Mouse (Mus musculus) cerebellum, postnatal 25 days (tissue): Measurements from ENCODE around the gene Matn4.

Experiments
- DNase-seq, 2 experiments: peaks; one replicate each; pipeline ENCODE4 v3.0.0; 2021; ENCODE audit warnings: mixed read lengths in 2 of 2

The Matn4 gene

GRCm38 (mm10) chr2:164407708-164408107 is 2.7 kb upstream of the Matn4 start:
- peak; percentile 79 to 85 for DNase-seq

DNA sequence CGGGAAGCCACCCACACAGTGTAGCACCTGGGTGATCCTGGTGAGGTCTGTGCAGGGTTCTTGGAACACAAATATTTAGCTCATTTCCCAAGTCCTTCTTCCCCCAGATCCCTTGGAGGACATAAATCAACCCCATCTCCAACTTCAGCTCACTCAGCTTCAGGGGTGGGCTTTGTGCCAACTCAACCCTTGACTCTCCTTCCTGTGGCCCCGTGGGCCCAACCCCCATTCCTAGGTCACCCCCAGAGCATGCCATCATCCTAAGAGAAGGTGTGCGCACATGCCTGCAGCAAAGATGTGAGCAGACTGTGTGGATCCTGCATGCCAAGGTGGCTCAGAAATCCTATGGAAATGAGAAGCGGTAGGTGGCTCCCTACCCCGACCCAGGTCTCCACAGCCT is 559 bp upstream of the Matn4 start:
- DNase-seq = no peak

- peak in 1 of 2 experiments; percentile 26 for DNase-seq
These were observed 624 bp downstream of the Matn4 start for GRCm38 (mm10) chr2:164404082-164404990.

GRCm38 (mm10) chr2:164403396-164404081 is 1.4 kb downstream of the Matn4 start:
- DNase-seq = no peak

DNA sequence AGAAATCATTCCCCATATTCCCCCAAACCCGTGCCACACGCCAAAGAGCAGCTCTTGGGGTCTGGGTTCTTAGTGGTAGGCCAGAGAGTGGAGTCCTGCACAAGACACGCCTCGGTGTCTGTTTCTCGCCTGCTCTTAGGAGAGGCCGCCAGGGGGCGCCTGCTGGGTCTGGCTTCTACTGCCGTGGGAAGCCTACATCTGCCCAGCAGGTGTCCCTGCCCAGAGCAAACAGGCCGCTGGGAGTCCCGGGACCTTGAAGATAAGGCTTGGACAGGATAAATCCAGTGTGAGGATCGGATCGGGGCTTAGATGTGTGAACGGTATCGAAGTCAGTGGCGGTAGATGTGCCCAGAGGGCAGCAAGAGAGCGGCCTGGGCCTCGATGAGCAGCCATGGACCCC is 2.1 kb downstream of the Matn4 start, which contains the start of gene Rbpjl:
Rbpjl (plus strand) TSS at position 236 of the 400 bp plus-strand sequence.
- DNase-seq = peak; percentile 47 to 78

DNA sequence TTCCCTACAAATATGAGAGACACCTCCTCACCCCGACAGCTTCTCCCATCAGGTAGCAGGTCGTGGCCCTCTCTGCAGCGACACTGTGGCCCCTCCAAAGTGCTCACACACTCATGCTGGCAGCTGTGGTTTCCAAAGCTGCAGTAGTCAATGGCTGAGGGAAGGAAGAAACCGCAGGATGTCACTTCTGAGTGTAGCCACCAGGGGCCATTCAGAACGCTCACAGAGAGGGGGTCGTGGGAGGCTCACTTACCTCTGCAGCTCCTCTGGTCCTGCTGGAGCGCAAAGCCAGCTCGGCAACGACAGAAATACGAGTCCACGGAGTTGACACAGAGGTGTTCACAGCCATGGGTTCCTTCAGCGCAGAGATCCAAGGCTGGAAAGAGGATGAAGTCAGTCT is 8.0 kb downstream of the Matn4 start:
- no peak for DNase-seq

DNA sequence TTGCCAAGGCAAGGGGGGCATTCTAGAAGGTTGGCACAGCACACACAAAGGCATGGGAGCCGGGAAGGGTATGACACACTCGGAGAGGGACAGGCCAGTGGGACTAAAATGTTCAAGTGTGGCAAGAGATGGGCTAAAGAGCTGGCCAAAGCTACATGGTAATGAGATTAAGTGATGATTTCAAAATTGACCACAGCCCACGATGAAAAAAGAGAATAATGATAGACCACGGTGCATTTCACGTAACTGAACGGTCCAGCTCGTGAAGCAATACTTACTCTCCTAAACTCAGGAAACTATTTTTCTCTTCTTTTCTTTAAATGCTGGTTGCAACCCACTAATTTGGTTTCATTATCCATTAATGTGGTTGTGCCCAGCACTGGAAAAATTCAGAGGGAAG is 8.9 kb downstream of the Matn4 start:
- no peak for DNase-seq

DNA sequence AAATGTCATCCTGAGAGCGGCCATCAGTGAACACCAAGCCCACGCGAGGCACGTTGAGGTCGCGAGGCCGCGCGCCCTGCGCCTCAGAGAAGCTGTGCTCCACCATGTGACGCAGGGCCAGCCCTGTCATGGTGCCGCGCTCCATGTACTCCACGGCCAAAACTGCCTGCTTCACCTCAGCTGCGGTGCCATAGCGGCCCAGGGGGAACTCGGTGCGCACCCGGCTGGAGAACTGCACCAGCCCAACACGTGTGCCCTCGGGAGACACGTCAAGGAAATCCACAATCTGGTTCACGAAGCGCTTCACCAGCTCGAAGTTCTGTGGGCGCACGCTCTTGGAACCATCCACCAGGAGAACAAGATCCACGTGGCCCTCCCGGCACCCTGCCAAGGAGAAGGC is 11.8 kb downstream of the Matn4 start:
- DNase-seq = no peak

- DNase-seq = peak; percentile 93 to 95
These were observed 15.5 kb downstream of the Matn4 start for GRCm38 (mm10) chr2:164389499-164389898.

DNA sequence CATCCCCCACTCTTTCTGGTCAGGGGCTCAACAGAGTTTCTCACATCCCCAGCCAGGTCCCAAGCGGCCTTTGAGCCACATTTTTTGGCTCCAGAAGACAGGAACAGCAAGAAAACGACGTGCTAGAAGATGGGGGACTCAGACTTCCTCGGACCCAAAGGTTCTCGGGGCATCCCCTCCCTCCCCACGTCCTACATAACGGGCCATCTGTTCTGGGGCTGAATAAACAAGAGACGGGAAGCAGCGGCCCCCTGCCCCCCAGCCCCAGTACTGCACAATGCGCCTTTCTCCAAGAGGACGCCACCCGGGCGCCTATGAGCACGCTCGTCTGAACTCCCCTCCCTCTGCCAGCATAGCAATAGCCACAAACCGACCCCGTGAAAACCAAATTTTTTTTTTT is 15.9 kb downstream of the Matn4 start, which contains the start of gene Slpi:
Slpi (minus strand) TSS at position 76 of the 400 bp plus-strand sequence.
- peak; percentile 19 to 45 for DNase-seq

- DNase-seq = peak in 1 of 2 experiments; percentile 54
These were observed 18.0 kb downstream of the Matn4 start for GRCm38 (mm10) chr2:164386953-164387352.

DNA sequence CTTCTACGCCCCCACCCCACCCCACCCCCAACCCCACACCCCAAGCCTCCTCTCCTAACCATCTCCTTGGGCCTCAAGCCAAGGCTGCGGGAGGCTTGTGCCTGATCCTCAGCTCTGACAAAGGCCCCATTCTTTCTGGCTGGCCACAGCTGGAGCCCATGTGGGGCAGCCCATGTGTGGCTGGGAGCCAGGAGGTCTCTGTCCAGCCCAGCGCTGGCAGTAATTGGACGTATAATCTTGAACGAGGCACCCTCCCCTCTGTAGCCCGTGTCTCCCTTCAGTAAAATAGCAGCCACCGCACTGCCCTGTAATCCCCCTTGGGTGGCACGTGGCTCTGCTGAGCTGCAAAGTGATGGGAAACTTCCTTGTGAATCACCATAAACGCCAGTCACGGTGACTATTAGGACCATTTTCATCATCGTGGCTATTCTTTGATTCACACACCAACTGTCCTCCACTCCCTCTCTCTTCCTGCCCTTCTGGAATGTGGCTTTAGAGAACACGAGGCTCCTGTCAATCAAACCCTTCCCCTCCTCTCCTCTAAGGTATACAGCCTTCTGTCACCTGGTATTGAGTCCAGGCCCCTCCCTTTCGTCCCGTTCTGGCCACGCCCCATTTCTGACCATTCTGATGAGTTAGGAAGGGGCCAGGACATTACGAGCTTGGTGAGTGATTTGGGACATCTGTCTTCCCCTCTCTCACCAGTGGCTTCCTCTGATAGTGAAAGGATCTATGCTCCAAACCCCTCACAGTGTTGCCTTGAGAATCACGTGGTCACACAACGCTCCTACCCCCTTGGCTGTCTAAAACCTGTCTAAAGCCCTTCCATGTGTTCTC is 18.8 kb downstream of the Matn4 start:
- DNase-seq = peak in 1 of 2 experiments; percentile 34

GRCm38 (mm10) chr2:164383656-164384399 is 21.1 kb downstream of the Matn4 start:
- no peak for DNase-seq

- DNase-seq = no peak
These were observed 22.0 kb downstream of the Matn4 start for GRCm38 (mm10) chr2:164382971-164383370.

DNA sequence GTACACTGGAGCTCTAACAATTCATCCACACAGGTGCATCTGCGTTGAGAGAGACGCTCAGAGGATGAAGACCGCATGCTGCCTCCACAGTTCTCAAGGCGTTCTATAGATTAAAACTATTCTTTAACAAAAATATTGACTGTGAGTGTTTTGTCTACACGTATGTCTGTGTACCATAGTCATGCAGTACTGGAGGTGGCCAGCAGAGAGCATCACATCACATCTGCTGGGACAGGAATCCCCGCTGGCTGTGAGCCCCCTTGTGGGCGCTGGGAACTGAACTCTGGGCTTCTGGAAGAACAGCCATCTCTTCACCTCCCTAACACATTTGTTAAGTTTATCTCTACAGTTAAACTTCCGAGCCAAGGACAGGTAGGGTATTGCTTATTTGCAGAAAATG is 23.2 kb downstream of the Matn4 start:
- no peak for DNase-seq

GRCm38 (mm10) chr2:164377478-164378426 is 27.2 kb downstream of the Matn4 start:
- no peak for DNase-seq

GRCm38 (mm10) chr2:164373187-164373586 is 31.8 kb downstream of the Matn4 start:
- no peak for DNase-seq

GRCm38 (mm10) chr2:164372408-164373053 is 32.4 kb downstream of the Matn4 start:
- DNase-seq = no peak

DNA sequence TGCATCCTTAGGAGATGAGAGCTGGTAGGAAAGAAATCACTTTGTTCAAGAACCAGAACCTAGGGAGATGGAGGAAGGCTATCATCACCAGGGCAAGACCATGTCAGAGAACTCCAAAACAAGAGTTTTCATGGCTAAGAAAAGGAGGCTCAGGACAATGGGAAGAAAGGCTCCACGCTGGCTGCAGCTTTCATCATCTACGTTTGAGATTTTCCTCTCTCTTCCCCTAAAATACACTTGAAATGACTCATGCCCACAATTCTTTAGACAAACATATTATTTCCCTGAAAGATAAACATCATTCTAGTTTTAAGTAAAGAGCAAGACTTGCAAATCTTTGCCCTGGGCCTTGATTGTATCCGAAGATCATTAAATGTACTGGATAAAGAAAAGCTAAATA is 33.6 kb downstream of the Matn4 start:
- no peak for DNase-seq

DNA sequence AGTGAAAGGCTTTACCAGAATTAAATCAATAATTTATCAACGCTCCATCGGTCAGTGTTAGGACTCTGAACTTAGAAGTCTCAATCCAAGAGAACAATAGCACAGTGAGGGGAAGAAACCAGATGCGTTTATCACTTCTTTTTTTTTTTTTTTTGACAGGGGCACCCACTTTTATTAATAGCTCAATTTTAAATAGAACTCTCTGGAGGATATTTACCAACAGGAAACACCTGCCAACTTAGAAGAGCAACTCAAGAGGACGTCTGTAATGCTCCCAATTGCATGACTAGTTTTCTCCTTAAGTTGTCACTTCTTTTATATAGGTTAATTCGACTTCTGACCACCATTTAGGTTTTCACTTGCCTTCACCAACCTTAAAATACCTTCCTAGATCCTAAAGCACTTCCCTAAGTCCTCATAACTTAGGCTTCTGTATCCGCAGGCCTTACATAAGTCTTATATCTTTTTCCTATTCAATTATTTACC is 36.3 kb downstream of the Matn4 start:
- DNase-seq = no peak
